Comparison of ENCODE assay signal across 9 mouse cellular contexts in the genomic region with DNA sequence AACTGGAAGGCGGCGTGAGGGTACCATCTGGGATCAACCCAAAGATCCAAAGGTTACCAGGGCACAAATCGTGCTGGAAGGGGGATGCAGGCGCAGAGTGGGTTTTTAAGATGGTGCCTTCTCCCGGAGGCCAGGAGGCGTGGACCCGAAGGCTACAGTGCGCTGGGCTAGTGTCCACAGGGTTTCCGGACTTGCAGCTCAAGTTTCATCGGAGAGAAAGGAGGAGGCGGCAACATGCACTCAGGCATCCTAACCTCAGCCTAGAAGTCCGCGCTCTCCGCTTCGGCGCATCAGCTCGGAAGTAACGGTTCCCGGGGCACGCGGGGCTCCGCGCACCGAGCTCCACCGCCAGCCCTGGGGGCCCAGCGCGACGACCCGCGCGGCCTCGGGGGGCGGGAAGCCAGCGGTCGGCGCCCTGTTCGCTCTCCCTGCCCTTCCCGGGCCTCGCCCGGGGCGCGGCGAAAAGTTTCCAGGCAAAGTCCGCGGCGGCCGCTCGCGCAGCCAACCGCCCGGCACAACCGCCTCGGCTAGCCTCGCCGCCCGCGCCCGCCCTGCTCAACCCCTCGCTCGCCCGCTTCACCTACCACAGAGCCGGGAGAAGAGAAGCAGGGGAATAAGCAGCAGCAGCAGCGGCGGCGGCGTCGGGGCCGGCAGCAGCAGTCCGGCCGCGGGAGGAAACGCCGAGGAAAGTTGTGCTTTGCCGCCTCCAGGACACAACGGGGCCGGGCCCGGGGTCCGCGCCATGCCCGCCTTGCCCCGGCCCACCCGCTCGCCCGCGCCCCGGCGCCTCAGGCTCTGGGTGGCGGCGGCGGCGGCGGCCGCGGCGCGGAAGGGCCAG. TPM values are rescaled to one million over a fixed set of nuclear protein-coding genes. Genes with fewer than 3 reads are reported as not detected.
DNase-seq lines count a peak whose midpoint lies in the region; ATAC-seq and TF ChIP-seq lines count a peak whose summit lies in the region.
"Had no signal": no experiment of that assay in that cellular context is flagged by ENCODE, and none has a peak within 500 bp of the region (broad histone marks: within the 10 kb centered on the region; RNA-seq: fewer than 3 reads in every experiment).

No protein-coding gene starts in this region.

- 0 out of 2 replicates have a peak, but pooled peaks cover 3% of the 10 kb centered on the region for H3K9me3 ChIP-seq in embryonic facial prominence, embryonic 12.5 days
- H3K9me3 ChIP-seq in intestine, embryonic 16.5 days (ENCODE audit: control insufficient read depth, low read length): no peaks in the 10 kb centered on the region
- H3K9me3 ChIP-seq in limb, embryonic 15.5 days: no peaks in the 10 kb centered on the region
- no peaks in the 10 kb centered on the region for H3K9me3 ChIP-seq in midbrain, postnatal 0 days (ENCODE audit: low read length)

- DNase-seq in left cerebral cortex, adult 18-20 months (ENCODE audit: low spot score in 2 of 2): peak; percentile 16 to 43
- DNase-seq in left cerebral cortex, adult 11 months (ENCODE audit: low spot score): no peak
- DNase-seq in heart, adult 18-20 months: peak; percentile 53 to 70
- peak; percentile 62 for DNase-seq in midbrain, postnatal 0 days (ENCODE audit: low spot score)
- peak; percentile 67 for DNase-seq in testis, postnatal 10 days (ENCODE audit: low spot score)

- H3K4me3 ChIP-seq in embryonic facial prominence, embryonic 12.5 days: peak overlapping the region; percentile 89
- peak overlapping the region; percentile 91 for H3K4me3 ChIP-seq in intestine, embryonic 16.5 days (ENCODE audit: low read length)
- H3K4me3 ChIP-seq in limb, embryonic 15.5 days: peak overlapping the region; percentile 74
- peak overlapping the region; percentile 90 for H3K4me3 ChIP-seq in midbrain, postnatal 0 days (ENCODE audit: low read depth, low read length)

- peak overlapping the region; percentile 61 for H3K4me2 ChIP-seq in embryonic facial prominence, embryonic 12.5 days (replicated peaks)
- peak overlapping the region; percentile 92 for H3K4me2 ChIP-seq in intestine, embryonic 16.5 days (ENCODE audit: low read depth, low read length)
- peak overlapping the region; percentile 87 for H3K4me2 ChIP-seq in limb, embryonic 15.5 days
- peak overlapping the region; percentile 84 for H3K4me2 ChIP-seq in midbrain, postnatal 0 days (ENCODE audit: low read depth, low read length, poor library complexity, severe bottlenecking)

- ATAC-seq in embryonic facial prominence, embryonic 12.5 days (ENCODE audit: insufficient number of reproducible peaks, insufficient read depth, low FRiP score, low TSS enrichment): peak; percentile 2
- ATAC-seq in intestine, embryonic 16.5 days: peak; percentile 45
- 0 out of 2 replicates have a peak, but pooled peaks have one; percentile 2 for ATAC-seq in limb, embryonic 15.5 days (ENCODE audit: insufficient number of reproducible peaks, low FRiP score, low TSS enrichment, low read depth)
- peak; percentile 17 for ATAC-seq in midbrain, postnatal 0 days (ENCODE audit: low FRiP score)

- peak overlapping the region; percentile 97 for H3K27ac ChIP-seq in embryonic facial prominence, embryonic 12.5 days
- peak overlapping the region; percentile 98 for H3K27ac ChIP-seq in intestine, embryonic 16.5 days (ENCODE audit: low read length)
- H3K27ac ChIP-seq in limb, embryonic 15.5 days: peak overlapping the region; percentile 96
- H3K27ac ChIP-seq in midbrain, postnatal 0 days (ENCODE audit: low read depth, low read length): peak overlapping the region; percentile 76

- under 1% methylated on average over 83 of the region's 96 CpGs for WGBS in embryonic facial prominence, embryonic 12.5 days
- whole genome bisulfite sequencing in intestine, embryonic 16.5 days: under 1% methylated on average over 91 of the region's 96 CpGs
- WGBS in limb, embryonic 15.5 days: under 1% methylated on average over 86 of the region's 96 CpGs
- WGBS in midbrain, postnatal 0 days: under 1% methylated on average over 57 of the region's 96 CpGs

- no peaks in the 10 kb centered on the region for H3K27me3 ChIP-seq in embryonic facial prominence, embryonic 12.5 days
- H3K27me3 ChIP-seq in intestine, embryonic 16.5 days (replicated peaks; ENCODE audit: control insufficient read depth, insufficient read depth, low read length): no peaks in the 10 kb centered on the region
- H3K27me3 ChIP-seq in limb, embryonic 15.5 days: no peaks in the 10 kb centered on the region
- H3K27me3 ChIP-seq in midbrain, postnatal 0 days (ENCODE audit: insufficient read depth, low read length): no peaks in the 10 kb centered on the region

- TF ChIP-seq CTCF in midbrain, postnatal 0 days (IDR thresholded peaks at IDR 0.05): 0 out of 2 replicates have a peak, but pooled peaks have one; percentile 0

- H3K36me3 ChIP-seq in embryonic facial prominence, embryonic 12.5 days: no peaks in the 10 kb centered on the region
- no peaks in the 10 kb centered on the region for H3K36me3 ChIP-seq in intestine, embryonic 16.5 days (ENCODE audit: control insufficient read depth, insufficient read depth, low read length)
- H3K36me3 ChIP-seq in limb, embryonic 15.5 days: no peaks in the 10 kb centered on the region
- H3K36me3 ChIP-seq in midbrain, postnatal 0 days (ENCODE audit: insufficient read depth, low read length): no peaks in the 10 kb centered on the region

- H3K9ac ChIP-seq in embryonic facial prominence, embryonic 12.5 days: peak overlapping the region; percentile 96
- peak overlapping the region; percentile 97 for H3K9ac ChIP-seq in intestine, embryonic 16.5 days (ENCODE audit: low read depth, low read length)
- peak overlapping the region; percentile 85 for H3K9ac ChIP-seq in limb, embryonic 15.5 days
- peak overlapping the region; percentile 67 for H3K9ac ChIP-seq in midbrain, postnatal 0 days (replicated peaks; ENCODE audit: low read length, poor library complexity, severe bottlenecking)

- peaks cover 13% of the 10 kb centered on the region for H3K4me1 ChIP-seq in embryonic facial prominence, embryonic 12.5 days
- H3K4me1 ChIP-seq in intestine, embryonic 16.5 days (ENCODE audit: control insufficient read depth, insufficient read depth, low read length): peaks cover 11% of the 10 kb centered on the region
- H3K4me1 ChIP-seq in limb, embryonic 15.5 days: peaks cover 12% of the 10 kb centered on the region
- no peaks in the 10 kb centered on the region for H3K4me1 ChIP-seq in midbrain, postnatal 0 days (ENCODE audit: insufficient read depth, low read length)

RNA-seq across cellular contexts. Expression of a gene that starts 2.1 kb away (rescaled TPM):
- 10 to 100 TPM; 37.9 to 42.2 TPM for total RNA-seq in left cerebral cortex, adult 18-20 months (2021)
- 40.4 and 43.9 TPM in 2 replicates for polyA plus RNA-seq in embryonic facial prominence, embryonic 12.5 days (2016; fragmentation: Nextera tagmentation; extraction: Ambion mirVana)
- total RNA-seq in heart, adult 18-20 months (2021): 1 to 10 TPM; 5.7 to 6.4 TPM
- polyA plus RNA-seq in intestine, embryonic 16.5 days (2015; fragmentation: Nextera tagmentation; extraction: Ambion mirVana): 12.8 and 14.2 TPM in 2 replicates
- 25.4 and 25.7 TPM in 2 replicates for polyA plus RNA-seq in limb, embryonic 15.5 days (2015; fragmentation: Nextera tagmentation; extraction: Ambion mirVana)
- 43.7 and 58.6 TPM in 2 replicates for total RNA-seq in midbrain, postnatal 0 days (2014; rRNA removed)
- 18.6 and 22.8 TPM in 2 replicates for polyA plus RNA-seq in midbrain, postnatal 0 days (2015; fragmentation: Nextera tagmentation; extraction: Ambion mirVana)
- total RNA-seq: MEL had no signal
